In genomic region chr12:116550031-116550430, GRCm38 (mm10) we compare ENCODE assay signal across 9 mouse cellular contexts.
DNase-seq lines count a peak whose midpoint lies in the region.
"Had no signal": no experiment of that assay in that cellular context is flagged by ENCODE, and none has a peak within 500 bp of the region (broad histone marks: within the 10 kb centered on the region; RNA-seq: fewer than 3 reads in every experiment).

No protein-coding gene starts in this region.

- no peaks in the 10 kb centered on the region for H3K4me1 ChIP-seq in limb, embryonic 10.5 days
- H3K4me1 ChIP-seq in hindbrain, embryonic 10.5 days (replicated peaks), result no peaks in the 10 kb centered on the region
- H3K4me1 ChIP-seq: liver, embryonic 13.5 days had no signal

- H3K27ac ChIP-seq in limb, embryonic 10.5 days, result no peak overlapping the region
- no peak overlapping the region for H3K27ac ChIP-seq in hindbrain, embryonic 10.5 days
- H3K27ac ChIP-seq: liver, embryonic 13.5 days had no signal

- peak; percentile 41 for DNase-seq in testis, postnatal 10 days (ENCODE audit: low spot score)
- DNase-seq in testis, postnatal 14 days (ENCODE audit: low spot score), result no peak
- DNase-seq in cerebellum, adult 8-10 months, result peak; percentile 93
- DNase-seq in kidney, postnatal 10 days, result peak; percentile 59
- peak; percentile 56 for DNase-seq in lung, postnatal 25 days (ENCODE audit: low spot score)
- no peak for DNase-seq in spleen, postnatal 36 days (ENCODE audit: low spot score in 2 of 2)
- no peak for DNase-seq in limb, embryonic 10.5 days (ENCODE audit: low spot score)
- no peak for DNase-seq in hindbrain, embryonic 10.5 days (ENCODE audit: low spot score)
- DNase-seq: liver, embryonic 13.5 days had no signal

- WGBS in limb, embryonic 10.5 days, result 88% methylated on average over 1 of the region's 1 CpGs
- whole genome bisulfite sequencing in hindbrain, embryonic 10.5 days, result 82% methylated on average over 1 of the region's 1 CpGs

- H3K4me3 ChIP-seq in limb, embryonic 10.5 days, result no peak overlapping the region
- no peak overlapping the region for H3K4me3 ChIP-seq in hindbrain, embryonic 10.5 days
- H3K4me3 ChIP-seq: liver, embryonic 13.5 days had no signal

- no peaks in the 10 kb centered on the region for H3K9me3 ChIP-seq in limb, embryonic 10.5 days (replicated peaks)
- no peaks in the 10 kb centered on the region for H3K9me3 ChIP-seq in hindbrain, embryonic 10.5 days
- H3K9me3 ChIP-seq: liver, embryonic 13.5 days had no signal

- H3K27me3 ChIP-seq in limb, embryonic 10.5 days (ENCODE audit: low read depth, poor library complexity, severe bottlenecking), result no peaks in the 10 kb centered on the region
- H3K27me3 ChIP-seq in hindbrain, embryonic 10.5 days (ENCODE audit: insufficient read depth, poor library complexity, severe bottlenecking), result no peaks in the 10 kb centered on the region
- H3K27me3 ChIP-seq: liver, embryonic 13.5 days had no signal

- H3K36me3 ChIP-seq in limb, embryonic 10.5 days, result no peaks in the 10 kb centered on the region
- no peaks in the 10 kb centered on the region for H3K36me3 ChIP-seq in hindbrain, embryonic 10.5 days
- H3K36me3 ChIP-seq: liver, embryonic 13.5 days had no signal

Comparison
In these comparisons a context has a peak if more than half of its experiments do, and no peak if none do; other contexts are left out.
1. DNase-seq: peak in testis, postnatal 10 days (single experiment), cerebellum, adult 8-10 months (single experiment), kidney, postnatal 10 days (single experiment) and lung, postnatal 25 days (single experiment); none in testis, postnatal 14 days (single experiment), spleen, postnatal 36 days (0 of 2), limb, embryonic 10.5 days (single experiment) and hindbrain, embryonic 10.5 days (single experiment).